Mouse (Mus musculus): ENCODE results near the gene Mgp. TPM values are rescaled to one million over a fixed set of nuclear protein-coding genes. Genes with fewer than 3 reads are reported as not detected.

The Mgp gene
- polyA plus RNA-seq, 1 experiment, result not detected

- Histone ChIP-seq H3K4me1 (peaks cover 11% of the 10 kb centered on the region; the same call in 1 of the 2 replicates), H3K27me3 (replicated peaks) (no peaks in the 10 kb centered on the region), H3K9me3 (peaks cover 6% of the 10 kb centered on the region; the same call in 1 of the 2 replicates), H3K36me3 (replicated peaks; ENCODE audit: low read length) (peaks cover 83% of the 10 kb centered on the region), H3K4me3 (replicated peaks) (no peak overlapping the region)
- no peak for TF ChIP-seq GATA1 (IDR thresholded peaks at IDR 0.05; ENCODE audit: borderline replicate concordance, low read length)
- no peak for TF ChIP-seq FLI1 (IDR thresholded peaks at IDR 0.05; ENCODE audit: low read length)
Measured at GRCm38 (mm10) chr6:136914234-136914633, 38.6 kb upstream of the Mgp start.

DNA sequence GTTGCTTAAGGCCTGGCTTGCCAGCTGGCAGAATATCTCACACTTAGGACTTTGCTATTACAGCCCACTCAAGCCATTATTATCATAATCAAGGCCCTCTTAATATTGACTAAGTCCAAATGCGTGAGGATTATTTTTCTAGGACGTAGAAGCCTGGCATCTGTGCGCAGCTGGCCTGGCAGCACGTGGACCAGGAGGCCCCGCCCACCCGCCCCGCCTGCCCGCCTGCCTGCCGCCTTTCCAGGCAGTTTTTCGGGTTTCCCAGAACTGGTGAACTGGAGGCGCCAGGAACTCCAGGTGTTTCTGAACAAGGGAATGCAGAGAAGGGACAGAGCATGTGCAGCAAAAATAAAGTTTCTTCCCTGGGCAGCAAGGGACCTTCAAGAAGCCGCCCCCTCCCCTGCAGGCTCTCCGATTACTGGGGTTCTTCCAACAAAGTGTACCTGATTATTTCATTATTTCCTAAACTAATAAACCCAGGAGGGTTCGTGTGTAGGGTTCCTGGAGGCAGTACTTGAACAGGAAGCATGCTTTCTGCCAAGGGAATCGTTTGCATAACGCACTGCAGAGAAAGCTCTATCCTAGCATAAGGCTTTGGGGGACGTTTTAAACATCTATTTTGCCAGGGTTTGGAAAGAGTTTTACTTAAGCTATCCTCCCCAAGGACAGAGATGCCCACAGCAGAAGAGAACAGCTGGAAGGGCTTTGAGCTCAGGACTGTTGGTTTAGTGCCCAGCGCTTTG, 37.9 kb upstream of the Mgp start:
- Histone ChIP-seq H3K36me3 (replicated peaks; ENCODE audit: low read length) (peaks cover 85% of the 10 kb centered on the region), H3K4me3 (replicated peaks) (no peak overlapping the region), H3K9me3 (peaks cover 6% of the 10 kb centered on the region; the same call in 1 of the 2 replicates), H3K27me3 (replicated peaks) (no peaks in the 10 kb centered on the region), H3K4me1 (peaks cover 11% of the 10 kb centered on the region; the same call in 1 of the 2 replicates)
- TF ChIP-seq FLI1 (IDR thresholded peaks at IDR 0.05; ENCODE audit: low read length) (no peak), GATA1 (IDR thresholded peaks at IDR 0.05; ENCODE audit: borderline replicate concordance, low read length) (no peak)

- no peak overlapping the region for H3K4me3 ChIP-seq (replicated peaks)
- peaks cover 11% of the 10 kb centered on the region; the same call in 1 of the 2 replicates for H3K4me1 ChIP-seq
- peaks cover 6% of the 10 kb centered on the region; the same call in 1 of the 2 replicates for H3K9me3 ChIP-seq
- TF ChIP-seq GATA1 (IDR thresholded peaks at IDR 0.05; ENCODE audit: borderline replicate concordance, low read length), result no peak
- no peak for TF ChIP-seq FLI1 (IDR thresholded peaks at IDR 0.05; ENCODE audit: low read length)
- H3K27me3 ChIP-seq (replicated peaks), result no peaks in the 10 kb centered on the region
- peaks cover 82% of the 10 kb centered on the region for H3K36me3 ChIP-seq (replicated peaks; ENCODE audit: low read length)
Measured at GRCm38 (mm10) chr6:136912751-136913265, 37.2 kb upstream of the Mgp start.

- H3K36me3 ChIP-seq (replicated peaks; ENCODE audit: low read length), result peaks cover 68% of the 10 kb centered on the region
- TF ChIP-seq FLI1 (IDR thresholded peaks at IDR 0.05; ENCODE audit: low read length), result no peak
- no peak for TF ChIP-seq GATA1 (IDR thresholded peaks at IDR 0.05; ENCODE audit: borderline replicate concordance, low read length)
- H3K27me3 ChIP-seq (replicated peaks), result no peaks in the 10 kb centered on the region
- H3K9me3 ChIP-seq, result peaks cover 6% of the 10 kb centered on the region; the same call in 1 of the 2 replicates
- peaks cover 17% of the 10 kb centered on the region for H3K4me1 ChIP-seq
- no peak overlapping the region for H3K4me3 ChIP-seq (replicated peaks)
Measured at GRCm38 (mm10) chr6:136910247-136910890, 34.7 kb upstream of the Mgp start.

GRCm38 (mm10) chr6:136906937-136907293, 31.3 kb upstream of the Mgp start:
- no peaks in the 10 kb centered on the region for H3K27me3 ChIP-seq (replicated peaks)
- no peak overlapping the region for H3K4me3 ChIP-seq (replicated peaks)
- peaks cover 43% of the 10 kb centered on the region for H3K4me1 ChIP-seq
- H3K36me3 ChIP-seq (replicated peaks; ENCODE audit: low read length), result peaks cover 42% of the 10 kb centered on the region
- TF ChIP-seq FLI1 (IDR thresholded peaks at IDR 0.05; ENCODE audit: low read length), result no peak
- no peak for TF ChIP-seq GATA1 (IDR thresholded peaks at IDR 0.05; ENCODE audit: borderline replicate concordance, low read length)
- peaks cover 6% of the 10 kb centered on the region; the same call in 1 of the 2 replicates for H3K9me3 ChIP-seq

DNA sequence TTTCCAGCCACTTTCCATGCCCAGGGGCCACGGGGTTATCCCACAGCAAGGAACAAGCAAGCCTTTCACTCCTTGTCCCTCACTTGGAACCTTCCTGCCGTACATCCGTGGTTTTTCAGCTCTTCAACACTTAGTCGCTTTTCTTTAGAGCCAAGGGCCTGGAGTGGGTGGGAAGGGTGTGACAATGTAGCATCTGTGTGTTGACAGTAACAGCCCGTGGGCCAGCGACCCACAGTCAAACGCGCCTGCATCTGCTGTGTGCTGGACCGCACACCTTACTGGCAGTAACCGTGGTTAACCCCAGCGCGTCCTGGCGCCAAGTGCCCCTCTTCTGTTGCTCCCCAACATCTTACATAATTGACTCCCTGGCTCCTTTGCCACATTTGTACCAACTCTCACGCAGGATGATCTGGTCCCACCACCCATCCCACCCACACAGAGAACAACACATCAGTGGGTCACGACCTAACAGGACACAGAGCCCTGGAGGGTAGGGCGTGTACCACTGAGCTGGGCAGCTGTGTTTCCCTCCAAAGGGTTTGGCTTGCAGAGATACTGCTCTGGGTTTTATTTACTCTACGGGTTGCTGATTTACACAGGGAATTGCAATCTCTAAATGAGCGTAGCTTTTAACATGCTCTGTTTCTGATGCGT, 30.8 kb upstream of the Mgp start:
- H3K27me3 ChIP-seq (replicated peaks), result no peaks in the 10 kb centered on the region
- peaks cover 37% of the 10 kb centered on the region for H3K36me3 ChIP-seq (replicated peaks; ENCODE audit: low read length)
- peaks cover 48% of the 10 kb centered on the region for H3K4me1 ChIP-seq
- no peak for TF ChIP-seq GATA1 (IDR thresholded peaks at IDR 0.05; ENCODE audit: borderline replicate concordance, low read length)
- TF ChIP-seq FLI1 (IDR thresholded peaks at IDR 0.05; ENCODE audit: low read length), result no peak
- peaks cover 6% of the 10 kb centered on the region; the same call in 1 of the 2 replicates for H3K9me3 ChIP-seq
- no peak overlapping the region for H3K4me3 ChIP-seq (replicated peaks)

GRCm38 (mm10) chr6:136903885-136904470, 28.4 kb upstream of the Mgp start:
- H3K4me3 ChIP-seq (replicated peaks), result no peak overlapping the region
- H3K27me3 ChIP-seq (replicated peaks), result no peaks in the 10 kb centered on the region
- TF ChIP-seq GATA1 (IDR thresholded peaks at IDR 0.05; ENCODE audit: borderline replicate concordance, low read length), result no peak
- no peak for TF ChIP-seq FLI1 (IDR thresholded peaks at IDR 0.05; ENCODE audit: low read length)
- H3K4me1 ChIP-seq, result peaks cover 72% of the 10 kb centered on the region
- peaks cover 14% of the 10 kb centered on the region for H3K36me3 ChIP-seq (replicated peaks; ENCODE audit: low read length)
- H3K9me3 ChIP-seq, result no peaks in the 10 kb centered on the region

DNA sequence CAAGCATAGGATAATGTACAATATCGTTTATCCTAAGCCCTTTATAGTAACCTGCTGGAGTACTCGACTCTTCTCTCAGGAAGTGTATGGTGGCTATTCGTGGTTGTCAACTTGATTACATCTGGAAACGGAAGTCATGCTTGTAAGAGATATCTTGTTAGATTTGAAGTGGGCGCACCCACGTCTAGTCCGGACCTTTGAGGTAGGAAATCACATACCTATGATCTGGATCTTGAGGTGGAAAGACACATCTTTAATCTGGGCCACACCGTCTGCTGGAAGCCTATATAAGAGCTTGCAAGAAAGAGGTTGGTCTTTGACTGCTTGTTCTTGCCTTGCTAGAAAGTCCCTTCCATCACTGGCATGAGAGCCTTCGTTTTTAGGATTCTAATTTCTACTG, 26.9 kb upstream of the Mgp start:
- Histone ChIP-seq H3K27me3 (replicated peaks) (no peaks in the 10 kb centered on the region), H3K36me3 (replicated peaks; ENCODE audit: low read length) (peaks cover 6% of the 10 kb centered on the region), H3K9me3 (no peaks in the 10 kb centered on the region), H3K4me3 (replicated peaks) (no peak overlapping the region), H3K4me1 (peaks cover 78% of the 10 kb centered on the region)
- TF ChIP-seq FLI1 (IDR thresholded peaks at IDR 0.05; ENCODE audit: low read length), result no peak
- TF ChIP-seq GATA1 (IDR thresholded peaks at IDR 0.05; ENCODE audit: borderline replicate concordance, low read length), result no peak

DNA sequence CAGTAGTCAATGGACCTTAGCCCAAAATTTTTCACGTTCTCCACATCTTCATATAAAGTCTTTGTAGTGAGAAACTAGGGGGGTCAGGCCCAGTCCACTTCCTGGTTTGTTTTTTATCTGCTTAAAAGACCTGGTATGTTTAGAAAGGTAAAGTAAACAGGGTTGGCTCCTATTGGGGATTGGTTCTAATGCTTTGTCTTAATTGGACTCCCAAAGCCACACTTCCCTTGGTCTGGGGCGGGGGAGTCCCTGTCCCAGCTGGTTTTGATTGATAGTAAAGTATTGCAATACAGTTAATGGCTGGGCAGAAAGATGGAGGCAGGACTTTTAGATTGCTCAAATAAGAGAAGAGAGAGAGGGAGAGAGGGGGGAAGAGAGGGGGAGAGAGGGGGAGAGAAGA, 25.4 kb upstream of the Mgp start:
- Histone ChIP-seq H3K4me1 (peaks cover 68% of the 10 kb centered on the region), H3K4me3 (replicated peaks) (no peak overlapping the region), H3K9me3 (no peaks in the 10 kb centered on the region), H3K27me3 (replicated peaks) (no peaks in the 10 kb centered on the region), H3K36me3 (replicated peaks; ENCODE audit: low read length) (peaks cover under 1% of the 10 kb centered on the region)
- TF ChIP-seq GATA1 (IDR thresholded peaks at IDR 0.05; ENCODE audit: borderline replicate concordance, low read length) (no peak), FLI1 (IDR thresholded peaks at IDR 0.05; ENCODE audit: low read length) (no peak)
